Mouse (Mus musculus): Measurements from ENCODE around the gene Klf6.

DNA sequence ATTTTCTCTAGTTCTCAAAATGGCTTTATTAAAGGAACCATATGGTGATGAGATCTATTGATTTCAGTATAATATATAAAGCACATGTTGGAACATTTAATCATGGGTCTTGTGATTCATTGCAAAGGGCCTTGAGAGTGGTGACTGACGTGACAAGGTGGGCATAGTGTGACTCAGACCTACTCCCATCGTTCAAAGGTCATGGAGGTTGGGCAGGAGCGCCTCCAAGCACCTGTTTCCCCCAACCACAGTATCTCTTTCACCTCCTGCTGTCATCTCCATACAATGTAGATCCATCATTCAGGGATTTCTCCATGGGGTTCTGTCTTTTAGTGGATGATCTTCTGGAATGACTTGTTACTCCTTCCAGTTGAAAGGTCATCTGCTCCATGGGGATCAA, 33.6 kb downstream of the Klf6 start:
- no peak for TF ChIP-seq CTCF (IDR thresholded peaks at IDR 0.05; ENCODE audit: control insufficient read depth, insufficient read depth, low read length)
- no peak for TF ChIP-seq POLR2A (IDR thresholded peaks at IDR 0.05; ENCODE audit: borderline replicate concordance, control insufficient read depth, low read depth, low read length)

Data from bone marrow, adult 2 months (tissue).